ENCODE assay signal across 29 mouse cellular contexts in genomic region chr13:57727716-57728115, GRCm38 (mm10).
DNase-seq lines count a peak whose midpoint lies in the region; ATAC-seq and TF ChIP-seq lines count a peak whose summit lies in the region.
"Had no signal": no experiment of that assay in that cellular context is flagged by ENCODE, and none has a peak within 500 bp of the region (broad histone marks: within the 10 kb centered on the region; RNA-seq: fewer than 3 reads in every experiment).

No protein-coding gene starts in this region.

- H3K9ac ChIP-seq in hindbrain, postnatal 0 days (replicated peaks; ENCODE audit: low read length): no peak overlapping the region
- no peak overlapping the region for H3K9ac ChIP-seq in hindbrain, embryonic 12.5 days
- H3K9ac ChIP-seq: embryonic facial prominence, embryonic 12.5 days; embryonic facial prominence, embryonic 15.5 days; forebrain, embryonic 15.5 days; heart, embryonic 13.5 days; hindbrain, embryonic 15.5 days; intestine, embryonic 15.5 days had no signal

- no peak overlapping the region for H3K4me2 ChIP-seq in hindbrain, postnatal 0 days (ENCODE audit: low read depth, low read length)
- no peak overlapping the region for H3K4me2 ChIP-seq in hindbrain, embryonic 12.5 days (replicated peaks)
- H3K4me2 ChIP-seq: embryonic facial prominence, embryonic 12.5 days; embryonic facial prominence, embryonic 15.5 days; forebrain, embryonic 15.5 days; heart, embryonic 13.5 days; hindbrain, embryonic 15.5 days; intestine, embryonic 15.5 days had no signal

- H3K36me3 ChIP-seq in hindbrain, postnatal 0 days (ENCODE audit: insufficient read depth, low read length): no peaks in the 10 kb centered on the region
- no peaks in the 10 kb centered on the region for H3K36me3 ChIP-seq in hindbrain, embryonic 12.5 days
- no peaks in the 10 kb centered on the region for H3K36me3 ChIP-seq in E14TG2a.4 (ENCODE audit: insufficient read depth, low read length)
- H3K36me3 ChIP-seq: embryonic facial prominence, embryonic 12.5 days; embryonic facial prominence, embryonic 15.5 days; forebrain, embryonic 15.5 days; G1E; heart, embryonic 10.5 days; heart, embryonic 13.5 days; hindbrain, embryonic 15.5 days; intestine, embryonic 15.5 days had no signal

- no peaks in the 10 kb centered on the region; the same call in 1 of the 2 replicates for H3K4me1 ChIP-seq in hindbrain, postnatal 0 days (ENCODE audit: insufficient read depth, low read length)
- no peaks in the 10 kb centered on the region for H3K4me1 ChIP-seq in hindbrain, embryonic 12.5 days
- H3K4me1 ChIP-seq in E14TG2a.4 (replicated peaks; ENCODE audit: low read depth, low read length): peaks cover under 1% of the 10 kb centered on the region; the same call in 1 of the 2 replicates
- H3K4me1 ChIP-seq: embryonic facial prominence, embryonic 12.5 days; embryonic facial prominence, embryonic 15.5 days; forebrain, embryonic 15.5 days; heart, embryonic 10.5 days; heart, embryonic 13.5 days; intestine, embryonic 15.5 days had no signal

- no peak for DNase-seq in hindbrain, postnatal 0 days (ENCODE audit: low spot score)
- DNase-seq in R1 (ENCODE audit: low read depth, low spot score): peak; percentile 67
- no peak for DNase-seq in c-Kit-positive CD71-positive TER-119-positive erythroid progenitor cells, embryonic 14.5 days (ENCODE audit: low spot score)
- DNase-seq in B cell, adult 2 months: no peak
- DNase-seq: adrenal gland, adult 8-10 months; adrenal gland, postnatal 25 days; cerebellum, adult 11 months; cerebellum, adult 2 months; cerebellum, adult 9-11 months; cerebellum, postnatal 25 days; gastrocnemius, postnatal 10 days; gastrocnemius, postnatal 36 days; heart, adult 2 months; heart, postnatal 14 days; heart, postnatal 4 days; kidney, adult 18-20 months had no signal

- no peaks in the 10 kb centered on the region for H3K27me3 ChIP-seq in hindbrain, postnatal 0 days (ENCODE audit: insufficient read depth, low read length)
- no peaks in the 10 kb centered on the region for H3K27me3 ChIP-seq in hindbrain, embryonic 12.5 days
- 0 out of 2 replicates have a peak, but pooled peaks cover 6% of the 10 kb centered on the region for H3K27me3 ChIP-seq in E14TG2a.4 (ENCODE audit: insufficient read depth, low read length)
- H3K27me3 ChIP-seq: embryonic facial prominence, embryonic 12.5 days; embryonic facial prominence, embryonic 15.5 days; forebrain, embryonic 15.5 days; hindbrain, embryonic 15.5 days; intestine, embryonic 15.5 days; Patski had no signal

- TF ChIP-seq CTCF in hindbrain, postnatal 0 days (IDR thresholded peaks at IDR 0.05; ENCODE audit: low read depth): peak; percentile 27; the same call in 1 of the 2 replicates
- TF ChIP-seq CTCF in E14TG2a.4 (conservative IDR thresholded peaks at IDR 0.05; ENCODE audit: low read length): 0 out of 2 replicates have a peak, but pooled peaks have one; percentile 12

- no peak overlapping the region for H3K27ac ChIP-seq in hindbrain, postnatal 0 days
- H3K27ac ChIP-seq in hindbrain, embryonic 12.5 days: no peak overlapping the region
- H3K27ac ChIP-seq: embryonic facial prominence, embryonic 12.5 days; embryonic facial prominence, embryonic 15.5 days; forebrain, embryonic 15.5 days; heart, adult 2 months; heart, embryonic 10.5 days; heart, embryonic 13.5 days; hindbrain, embryonic 15.5 days; intestine, embryonic 15.5 days had no signal

- 91% methylated on average over 11 of the region's 11 CpGs for WGBS in hindbrain, postnatal 0 days
- WGBS in hindbrain, embryonic 12.5 days: 92% methylated on average over 11 of the region's 11 CpGs

- no peak overlapping the region for H3K4me3 ChIP-seq in hindbrain, postnatal 0 days (ENCODE audit: low read length)
- H3K4me3 ChIP-seq in hindbrain, embryonic 12.5 days: no peak overlapping the region
- H3K4me3 ChIP-seq in E14TG2a.4 (replicated peaks; ENCODE audit: low read length): no peak overlapping the region
- H3K4me3 ChIP-seq: embryonic facial prominence, embryonic 12.5 days; embryonic facial prominence, embryonic 15.5 days; forebrain, embryonic 15.5 days; heart, adult 2 months; heart, embryonic 10.5 days; heart, embryonic 13.5 days; hindbrain, embryonic 15.5 days; intestine, embryonic 15.5 days had no signal

- H3K9me3 ChIP-seq in hindbrain, postnatal 0 days (ENCODE audit: low read length): no peaks in the 10 kb centered on the region
- no peaks in the 10 kb centered on the region for H3K9me3 ChIP-seq in hindbrain, embryonic 12.5 days (replicated peaks)
- peaks cover 4% of the 10 kb centered on the region for H3K9me3 ChIP-seq in E14TG2a.4 (ENCODE audit: low read length)
- H3K9me3 ChIP-seq: embryonic facial prominence, embryonic 12.5 days; embryonic facial prominence, embryonic 15.5 days; forebrain, embryonic 15.5 days; hindbrain, embryonic 15.5 days; intestine, embryonic 15.5 days had no signal

- ATAC-seq in hindbrain, postnatal 0 days: no peak
- no peak for ATAC-seq in hindbrain, embryonic 12.5 days (ENCODE audit: low FRiP score)
- ATAC-seq: activated CD4-positive, CD25-positive, alpha-beta regulatory T cell, adult 4 months; CD4-positive, CD25-positive, alpha-beta regulatory T cell, adult 4 months; forebrain, embryonic 15.5 days; intestine, embryonic 15.5 days; Patski had no signal
